Mouse (Mus musculus) liver, adult (tissue): ENCODE data around the gene Exosc9.

Experiments
- GATA4 ChIP-seq: IDR thresholded peaks from 2 replicates; pipeline ENCODE4 v1.6.1; 2014; ENCODE audit warnings: mild to moderate bottlenecking, low read length; ENCODE audit not compliant: insufficient replicate concordance

The Exosc9 gene

GRCm38 (mm10) chr3:36552406-36553047, at the start of gene Exosc9:
Gene Exosc9, plus strand, starts transcription at chr3:36552606.
- peak; percentile 69; the same call in 1 of the 2 replicates for TF ChIP-seq GATA4

- no peak for TF ChIP-seq GATA4
Observed at GRCm38 (mm10) chr3:36505306-36505705, 47.1 kb upstream of the Exosc9 start.

DNA sequence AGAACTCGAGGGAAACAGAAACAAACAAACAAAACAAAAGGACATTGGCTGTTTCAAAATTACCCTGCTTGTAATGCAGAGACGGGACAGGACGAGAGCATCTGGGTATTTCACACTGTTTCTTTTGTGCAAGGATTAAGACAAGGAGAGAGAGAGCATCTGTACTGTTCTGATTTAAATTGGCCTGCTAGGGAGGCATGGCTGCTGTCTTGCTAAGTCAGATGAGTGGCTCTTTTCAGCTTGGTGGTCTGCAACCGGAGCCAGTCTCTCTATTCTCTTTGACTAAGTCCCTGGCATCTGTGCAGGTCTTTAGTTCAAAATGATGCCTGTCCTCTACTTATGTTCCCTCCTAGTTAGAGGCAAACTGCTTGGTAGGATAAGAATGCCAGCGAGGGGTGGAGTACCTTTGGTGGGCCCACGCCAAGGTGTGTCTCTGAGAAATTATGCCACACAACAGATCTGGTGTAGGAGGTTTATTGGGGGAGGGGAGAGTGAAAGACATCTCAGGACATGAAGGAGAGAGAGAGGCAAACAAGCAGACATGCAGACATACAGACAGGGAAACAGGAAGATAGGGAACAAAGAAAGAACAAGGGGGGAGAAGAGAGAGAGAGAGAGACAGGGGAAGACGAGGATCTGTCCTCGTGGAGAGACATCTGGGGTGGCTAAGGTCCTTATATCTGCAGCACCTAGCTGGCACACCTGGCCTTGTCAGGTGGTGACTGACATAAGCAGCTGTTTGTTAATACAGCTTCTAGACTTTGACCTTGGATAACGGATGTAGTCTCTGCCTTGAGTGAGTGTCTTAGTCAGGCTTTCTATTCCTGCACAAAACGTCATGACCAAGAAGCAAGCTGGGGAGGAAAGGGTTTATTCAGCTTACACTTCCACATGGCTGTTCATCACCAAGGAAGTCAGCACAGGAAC, 46.3 kb upstream of the Exosc9 start:
- TF ChIP-seq GATA4, result no peak

GRCm38 (mm10) chr3:36511491-36511890, 40.9 kb upstream of the Exosc9 start:
- no peak for TF ChIP-seq GATA4

DNA sequence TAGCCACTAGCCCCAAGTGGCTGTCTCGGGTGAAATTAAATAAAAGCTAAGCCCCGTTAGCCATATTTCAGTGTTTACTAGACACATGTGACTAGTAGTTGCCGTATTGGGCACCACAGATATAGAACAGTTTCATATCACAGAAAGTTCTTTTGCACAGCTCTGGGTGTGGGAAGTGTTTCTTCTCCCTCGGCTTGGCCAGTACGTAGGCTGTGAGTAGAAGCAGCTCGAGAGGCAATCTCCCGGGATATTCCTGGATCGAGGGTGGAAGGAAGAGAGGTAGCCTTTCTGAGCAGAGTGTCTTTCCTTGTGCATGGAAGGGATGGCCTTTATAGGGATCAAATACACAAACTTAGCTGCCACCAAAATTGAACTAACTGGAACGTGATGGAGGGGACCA, 36.2 kb upstream of the Exosc9 start:
- TF ChIP-seq GATA4, result no peak

DNA sequence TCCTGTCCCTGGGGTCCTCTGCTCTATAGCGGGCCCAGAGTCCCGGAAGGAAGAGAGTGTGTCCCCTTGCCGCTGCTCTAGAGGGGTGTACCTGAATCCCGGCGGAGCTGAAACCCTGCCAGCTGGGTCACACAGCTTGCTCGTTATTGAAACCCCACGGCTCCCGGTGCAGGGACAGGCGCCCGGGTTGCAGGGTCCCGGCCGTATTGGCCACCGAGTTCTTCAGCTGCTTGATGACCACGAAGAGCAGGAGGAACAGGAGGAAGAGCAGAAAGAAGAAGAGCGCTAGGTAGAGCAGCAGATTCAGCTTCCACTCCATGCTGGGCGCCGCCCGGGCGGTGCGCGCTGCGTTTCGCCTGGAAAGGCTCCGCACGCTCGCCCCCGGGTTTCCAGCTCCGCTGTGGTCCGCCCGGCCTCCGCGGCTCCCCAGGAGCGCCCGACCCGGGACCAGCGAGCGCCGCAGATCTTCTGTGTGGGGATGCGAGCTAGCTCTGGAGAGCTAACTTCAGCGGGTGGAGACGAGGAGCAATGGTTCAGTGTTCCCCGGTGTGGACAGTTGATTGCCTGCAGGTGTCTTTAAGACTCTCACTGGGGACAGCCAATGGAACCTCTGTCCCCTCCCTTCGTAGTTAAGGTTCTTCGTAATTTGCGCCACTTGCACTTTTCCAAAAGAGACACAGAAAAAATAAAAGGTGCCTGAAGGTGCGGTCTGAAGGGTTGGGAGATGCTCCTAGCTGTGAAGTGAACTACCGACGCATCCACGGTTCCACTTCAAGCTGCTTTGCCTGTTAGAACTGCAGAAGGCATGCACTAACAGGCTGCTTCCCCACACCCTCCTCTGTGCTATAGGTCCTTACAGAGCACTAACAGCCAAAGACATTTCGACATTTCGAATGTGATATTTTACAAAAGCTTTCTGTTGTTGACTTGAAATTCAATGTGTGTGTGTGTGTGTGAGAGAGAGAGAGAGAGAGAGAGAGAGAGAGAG, 31.0 kb upstream of the Exosc9 start, which contains the start of gene Gm11549:
Gene Gm11549, minus strand, starts transcription at position 741 of the 988 bp plus-strand sequence.
- no peak for TF ChIP-seq GATA4

DNA sequence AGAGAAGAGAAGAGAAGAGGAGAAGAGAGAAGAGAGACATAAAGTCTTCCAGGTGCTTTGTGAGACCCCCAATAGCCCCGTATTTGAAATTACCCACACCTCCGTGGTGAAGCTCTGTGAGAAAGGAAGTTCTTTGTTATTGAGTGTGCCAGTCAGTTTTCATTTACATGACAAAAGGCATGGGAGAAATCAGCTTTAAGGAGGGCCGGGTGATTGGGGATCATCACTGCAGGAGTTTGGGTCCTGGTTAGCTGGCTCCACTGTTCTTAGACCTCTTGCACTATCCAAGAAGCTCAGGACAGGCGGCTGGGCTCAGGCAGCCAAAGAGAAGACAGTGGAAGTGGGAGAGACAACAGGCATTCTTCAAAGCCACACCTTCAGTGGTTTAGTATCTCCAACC, 30.3 kb upstream of the Exosc9 start:
- TF ChIP-seq GATA4, result no peak

- no peak for TF ChIP-seq GATA4
Observed at GRCm38 (mm10) chr3:36524466-36524865, 27.9 kb upstream of the Exosc9 start.

- no peak for TF ChIP-seq GATA4
Observed at GRCm38 (mm10) chr3:36530345-36530744, 22.1 kb upstream of the Exosc9 start.

DNA sequence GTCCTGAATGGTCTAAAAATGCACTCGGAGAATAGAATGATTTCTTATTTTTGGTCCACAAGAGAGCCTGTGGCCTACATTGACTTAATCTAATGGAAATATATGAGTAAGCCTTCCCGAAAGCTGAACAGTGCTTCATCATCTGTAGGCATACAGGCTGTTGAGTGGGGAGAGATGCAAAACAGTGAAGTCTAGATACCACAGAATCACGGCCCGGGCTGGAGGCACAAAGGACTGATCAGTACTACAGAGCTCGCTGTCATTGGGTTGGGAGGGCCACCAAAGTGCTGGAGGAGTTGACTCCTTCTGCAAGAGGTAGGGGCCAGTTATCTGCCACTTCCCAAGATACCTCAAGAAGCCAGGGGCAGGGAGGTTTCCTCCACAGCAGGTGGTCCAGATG, 21.6 kb upstream of the Exosc9 start:
- TF ChIP-seq GATA4, result no peak

DNA sequence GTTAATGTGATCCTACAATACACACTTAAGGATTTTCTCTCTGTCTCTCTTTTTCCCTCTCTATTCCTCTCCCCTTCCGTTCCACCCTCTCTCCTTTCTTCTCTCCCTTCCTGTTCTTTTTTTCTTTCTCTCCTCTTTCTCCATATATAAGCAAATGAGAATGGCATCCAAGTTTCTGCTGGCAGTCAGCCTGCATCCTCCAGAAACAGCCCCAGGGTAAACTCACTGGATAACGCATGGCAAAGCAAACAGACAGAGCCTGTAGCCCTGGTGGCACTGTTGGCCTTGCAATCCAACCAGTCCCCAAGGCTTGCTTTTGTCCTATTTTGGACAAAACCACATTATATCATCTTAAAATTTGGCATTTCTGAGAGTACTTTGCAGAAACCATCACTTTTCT, 21.2 kb upstream of the Exosc9 start:
- no peak for TF ChIP-seq GATA4

- TF ChIP-seq GATA4, result no peak
Observed at GRCm38 (mm10) chr3:36531979-36532542, 20.3 kb upstream of the Exosc9 start.

DNA sequence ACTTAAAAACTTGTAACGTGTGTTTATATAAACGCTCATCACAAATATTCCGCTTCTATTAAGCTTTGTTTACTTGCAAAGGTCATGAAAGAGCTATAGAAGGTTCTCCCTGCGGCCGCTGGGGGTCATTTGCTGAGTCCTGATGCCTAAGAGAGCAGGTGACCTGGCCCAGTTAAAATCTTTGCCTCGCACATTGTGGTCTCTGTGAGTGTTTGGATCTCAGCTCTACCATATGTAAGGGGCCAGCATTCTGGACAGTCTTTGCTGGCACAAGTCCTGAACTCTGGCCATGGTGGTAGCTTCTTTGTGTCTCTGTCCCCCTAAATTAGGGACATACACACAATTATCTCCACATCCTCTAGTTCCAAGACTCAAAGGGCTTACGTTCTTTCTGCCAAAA, 19.7 kb upstream of the Exosc9 start:
- TF ChIP-seq GATA4, result no peak

DNA sequence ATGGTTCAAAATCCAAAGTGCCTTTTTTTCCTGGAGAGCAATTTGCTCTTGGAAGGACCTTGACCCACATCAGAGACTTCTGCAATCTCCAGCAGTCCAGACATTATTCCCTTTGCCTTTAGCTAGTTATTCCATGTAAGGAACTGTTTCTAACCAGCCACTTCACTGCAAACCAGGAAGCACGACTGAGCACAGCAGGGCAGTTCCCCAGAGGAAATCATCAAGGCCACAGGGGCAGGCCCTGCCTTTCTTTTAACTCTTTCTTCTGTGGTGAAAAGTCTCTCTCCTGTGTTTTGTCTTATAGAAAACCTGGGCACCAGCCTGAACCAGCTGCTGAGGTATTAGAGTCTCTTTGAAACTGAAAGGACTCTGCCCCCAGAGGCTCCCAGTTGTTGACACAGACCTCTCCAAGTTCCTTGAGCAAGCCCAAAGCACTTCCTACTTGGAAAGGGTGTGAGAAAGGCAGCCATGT, 19.2 kb upstream of the Exosc9 start:
- no peak for TF ChIP-seq GATA4

DNA sequence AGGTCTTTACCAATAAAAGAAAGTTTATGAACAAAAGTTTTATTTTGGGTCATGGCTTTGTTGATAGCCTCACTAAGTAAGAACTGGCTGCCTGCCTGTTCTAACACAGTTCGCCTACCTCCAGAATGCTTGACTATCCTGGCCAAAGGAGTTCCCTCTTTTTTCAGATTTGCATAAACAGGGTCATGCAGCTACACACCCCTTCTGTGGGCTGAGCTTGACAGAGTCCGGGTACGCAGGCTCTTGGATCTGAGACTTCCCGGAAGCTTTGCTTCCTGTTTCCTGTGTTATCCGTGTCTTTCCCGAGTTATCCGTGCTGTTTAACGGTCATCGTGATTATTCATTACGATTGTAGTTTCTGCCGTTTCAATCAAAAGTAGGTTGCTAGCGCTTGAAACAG, 16.4 kb upstream of the Exosc9 start:
- no peak for TF ChIP-seq GATA4
